Mouse (Mus musculus): ENCODE data around the gene H2-DMb1.
A peak's percentile ranks its signal among the peaks of the same experiment; 100 is the strongest.
"Not testable (repeated sequence)": the region's sequence is repeated elsewhere in the genome, so short reads cannot be mapped to it uniquely, and the experiment has no call there.

Gene H2-DMb1

GRCm38 (mm10) chr17:34123111-34123510 lies 29.8 kb upstream of the H2-DMb1 start:
- DNase-seq: no peak

GRCm38 (mm10) chr17:34123518-34123917 lies 29.4 kb upstream of the H2-DMb1 start:
- DNase-seq: no peak

DNA sequence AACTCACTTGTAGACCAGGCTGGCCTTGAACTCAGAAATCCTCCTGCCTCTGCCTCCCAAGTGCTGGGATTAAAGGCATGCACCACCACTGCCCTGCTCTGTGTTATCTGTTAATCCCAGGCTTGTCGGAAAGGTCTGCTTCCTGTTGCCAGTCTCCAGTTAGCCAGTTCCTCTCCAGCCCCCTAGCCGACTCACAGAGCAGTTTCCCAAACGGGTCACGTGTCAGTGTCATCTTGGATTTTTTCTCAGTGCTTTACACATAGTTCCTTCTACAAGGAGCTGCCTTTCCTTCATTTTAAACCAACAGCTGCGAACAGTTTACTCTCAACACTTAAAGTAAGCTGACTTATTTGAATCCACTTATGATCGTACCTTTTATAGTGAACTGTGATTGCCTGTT lies 28.2 kb upstream of the H2-DMb1 start:
- no peak for DNase-seq

- DNase-seq: no peak
Measured at GRCm38 (mm10) chr17:34126826-34127420, 25.9 kb upstream of the H2-DMb1 start.

DNA sequence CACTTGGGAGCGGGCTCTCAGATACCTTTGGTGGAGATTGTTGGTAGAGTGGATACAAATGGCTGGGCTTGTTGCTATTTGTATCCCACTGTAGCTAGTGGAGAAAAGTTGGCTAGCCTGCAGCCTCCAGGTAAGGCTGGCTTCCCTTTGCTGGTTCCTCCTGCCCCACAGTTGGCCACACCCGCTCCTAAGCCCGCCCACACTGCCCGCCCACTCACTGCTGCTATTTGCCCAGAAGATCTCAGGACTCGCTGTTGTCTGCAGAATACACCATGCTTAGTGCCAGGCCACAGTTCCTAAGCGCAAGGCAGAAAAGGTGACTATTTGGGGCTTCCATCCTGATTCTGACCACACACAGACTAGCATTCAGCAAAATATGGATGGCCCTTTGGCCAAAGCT lies 25.4 kb upstream of the H2-DMb1 start:
- DNase-seq: peak; percentile 78 to 82

GRCm38 (mm10) chr17:34128264-34128937 lies 24.5 kb upstream of the H2-DMb1 start:
- no peak for DNase-seq

- DNase-seq: peak in 1 of 2 experiments; percentile 29
Measured at GRCm38 (mm10) chr17:34128944-34129791, 23.7 kb upstream of the H2-DMb1 start.

DNA sequence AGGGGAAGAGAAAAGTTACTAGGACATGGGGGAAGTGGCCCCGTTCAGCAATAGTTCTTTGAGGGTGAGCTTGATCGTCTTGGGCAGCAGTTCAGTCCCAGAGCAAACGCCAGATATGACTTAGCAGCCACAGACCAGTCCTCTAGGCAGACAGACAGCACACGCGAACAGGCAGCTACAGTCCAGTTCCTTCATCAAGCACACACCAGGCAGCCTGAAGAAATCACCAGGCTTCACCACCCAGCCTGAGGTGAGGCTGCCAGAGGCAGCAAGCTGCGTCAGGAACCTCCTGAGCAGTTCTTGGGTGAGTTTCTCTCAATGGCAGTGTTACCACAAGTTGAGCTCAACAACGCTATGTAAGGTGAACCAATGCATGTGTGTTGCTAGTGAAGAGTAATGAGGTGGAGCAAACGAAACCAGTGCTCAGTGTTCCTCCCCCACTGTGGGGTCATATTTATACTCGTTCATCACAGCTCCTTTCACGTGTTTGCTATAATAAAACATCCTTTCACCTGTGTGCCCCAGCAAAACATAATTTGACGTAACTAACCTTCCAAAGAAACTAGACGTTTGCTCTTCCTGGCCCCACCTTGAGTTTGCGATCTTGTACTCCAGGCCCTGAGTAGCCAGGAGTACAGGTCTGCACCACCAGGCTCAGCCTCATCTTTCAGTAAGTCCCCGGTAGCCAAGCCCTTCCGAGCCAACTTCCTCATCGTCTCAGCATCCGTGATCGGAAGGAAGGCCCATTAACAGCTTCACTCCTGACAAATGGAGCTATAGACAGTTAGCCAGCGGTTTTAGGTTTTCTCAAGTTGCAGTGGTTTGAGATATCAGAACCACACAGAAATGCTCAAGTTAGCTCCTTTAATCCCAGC lies 22.6 kb upstream of the H2-DMb1 start:
- no peak for DNase-seq

- no peak for DNase-seq
Measured at GRCm38 (mm10) chr17:34131911-34132310, 21.0 kb upstream of the H2-DMb1 start.

GRCm38 (mm10) chr17:34133289-34133688 lies 19.6 kb upstream of the H2-DMb1 start:
- peak in 1 of 2 experiments; percentile 48 for DNase-seq

DNA sequence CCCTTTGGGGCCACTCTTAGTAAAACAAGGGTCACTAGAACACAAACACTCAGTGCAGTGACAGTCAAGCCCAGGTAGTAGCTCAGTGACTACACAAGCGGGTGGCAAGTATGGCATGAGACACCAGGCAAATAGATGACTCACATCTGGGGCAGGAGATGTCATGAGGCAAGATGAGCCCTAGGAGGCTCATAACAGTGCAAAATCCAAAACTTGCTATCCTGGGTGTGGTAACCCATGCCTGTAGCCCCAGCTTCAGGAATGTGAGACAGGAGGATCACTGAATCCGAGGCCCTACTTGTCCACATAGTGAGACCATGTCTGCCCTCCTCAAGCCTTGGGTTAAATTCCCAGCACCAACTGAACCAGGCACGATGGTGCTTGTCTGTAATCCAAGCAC lies 18.4 kb upstream of the H2-DMb1 start:
- DNase-seq: no peak

DNA sequence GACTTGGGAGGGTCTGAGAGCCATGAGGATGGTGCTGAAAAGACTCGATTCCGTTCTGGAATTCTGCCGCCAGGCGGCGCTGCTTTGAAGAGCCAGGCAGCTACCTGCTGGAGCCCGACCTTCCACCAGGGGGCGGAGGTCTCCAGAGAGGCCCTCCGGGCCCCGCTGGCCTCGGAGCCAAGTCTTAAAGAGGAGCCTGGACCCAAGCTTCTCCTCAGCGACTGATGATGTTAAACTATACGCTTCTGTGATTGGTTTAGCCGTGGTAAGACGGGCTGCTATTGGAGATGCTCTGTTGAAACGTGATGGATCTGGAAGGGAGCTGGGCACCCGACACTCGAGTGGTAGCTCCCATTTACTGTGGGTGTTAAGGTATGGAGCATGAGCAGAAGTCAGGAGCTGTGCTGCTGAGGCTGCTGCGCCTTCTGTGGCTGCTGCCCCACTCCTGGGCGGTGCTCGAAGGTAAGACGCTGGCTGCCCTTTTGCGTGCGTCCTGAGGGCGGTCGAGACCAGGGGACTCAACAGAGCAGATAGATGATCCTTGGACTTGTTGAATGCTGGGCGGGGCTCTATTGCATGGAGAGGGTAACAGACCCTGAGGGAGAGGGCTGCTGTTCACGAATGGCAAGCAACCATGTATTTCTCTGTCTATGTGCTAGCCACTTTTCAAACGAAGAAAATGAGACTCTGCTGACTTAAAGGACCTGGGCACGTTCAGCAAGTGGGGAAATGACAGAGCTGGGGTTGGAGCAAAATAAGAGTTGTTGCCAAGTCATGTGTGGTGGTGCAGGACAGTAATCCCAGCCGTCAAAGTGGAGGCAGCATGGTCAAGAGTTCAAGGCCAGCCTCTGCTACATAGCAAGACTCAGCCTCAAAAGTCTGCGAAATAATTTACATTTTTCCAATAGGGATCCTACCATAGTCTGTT lies 17.3 kb upstream of the H2-DMb1 start:
- DNase-seq: peak; percentile 95 to 98

DNA sequence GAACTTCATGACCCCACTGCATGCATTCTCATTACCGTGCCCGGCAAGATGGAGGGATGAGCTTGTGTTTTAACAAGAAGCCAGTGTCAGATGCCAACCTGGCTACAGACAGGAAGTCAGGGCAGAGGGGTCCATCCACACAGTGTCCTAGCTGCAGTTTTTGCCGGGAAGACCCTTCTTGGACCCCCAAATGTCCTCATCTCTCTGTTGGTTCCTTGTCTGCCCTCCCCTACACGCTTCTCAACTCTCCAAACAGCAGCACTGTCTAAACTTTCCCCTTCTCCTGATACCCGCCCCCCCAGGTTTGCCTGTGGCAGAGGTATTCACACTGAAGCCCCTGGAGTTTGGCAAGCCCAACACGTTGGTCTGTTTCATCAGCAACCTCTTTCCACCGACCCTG lies 15.3 kb upstream of the H2-DMb1 start:
- DNase-seq: no peak

GRCm38 (mm10) chr17:34138655-34139054 lies 14.2 kb upstream of the H2-DMb1 start:
- no peak for DNase-seq

DNA sequence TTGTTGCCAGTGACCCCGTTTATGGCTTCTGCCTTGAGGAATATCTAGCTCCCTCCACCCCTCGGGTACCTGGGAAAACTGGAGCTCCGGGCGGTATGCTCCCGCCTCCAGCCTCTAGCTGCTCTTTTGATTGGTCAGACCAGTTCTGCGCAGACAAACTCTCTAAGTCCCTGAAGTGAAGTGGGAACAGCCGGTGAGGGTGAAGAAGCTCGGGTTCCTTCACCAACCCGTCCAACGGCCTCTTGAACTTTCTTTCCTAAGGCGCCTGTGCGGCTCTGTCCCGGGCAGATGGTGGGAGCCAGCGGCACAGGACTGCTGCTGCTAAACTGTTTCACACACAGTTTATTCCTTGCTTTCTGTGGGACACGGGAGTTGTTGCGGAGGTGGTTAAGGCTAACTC lies 13.5 kb upstream of the H2-DMb1 start:
- DNase-seq: no peak

DNA sequence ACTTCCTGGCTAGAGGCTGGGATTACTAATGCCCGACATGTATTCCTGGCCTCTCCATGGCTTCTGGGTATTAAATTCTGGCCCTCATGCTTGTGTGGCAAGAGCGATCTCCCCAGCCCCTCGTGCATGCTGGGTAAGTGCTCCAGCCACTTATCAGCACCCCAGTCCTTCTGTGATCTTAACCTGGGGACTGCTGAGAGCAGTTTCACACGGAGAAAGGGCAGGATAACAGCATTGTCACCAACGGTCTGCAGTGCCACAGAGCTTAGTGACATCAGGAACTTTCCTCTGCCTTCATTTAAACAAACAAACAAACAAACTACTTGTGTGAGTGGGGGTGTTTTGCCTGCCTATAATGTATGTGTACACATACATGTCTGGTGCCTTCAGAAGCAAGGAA lies 12.6 kb upstream of the H2-DMb1 start:
- DNase-seq: no peak

DNA sequence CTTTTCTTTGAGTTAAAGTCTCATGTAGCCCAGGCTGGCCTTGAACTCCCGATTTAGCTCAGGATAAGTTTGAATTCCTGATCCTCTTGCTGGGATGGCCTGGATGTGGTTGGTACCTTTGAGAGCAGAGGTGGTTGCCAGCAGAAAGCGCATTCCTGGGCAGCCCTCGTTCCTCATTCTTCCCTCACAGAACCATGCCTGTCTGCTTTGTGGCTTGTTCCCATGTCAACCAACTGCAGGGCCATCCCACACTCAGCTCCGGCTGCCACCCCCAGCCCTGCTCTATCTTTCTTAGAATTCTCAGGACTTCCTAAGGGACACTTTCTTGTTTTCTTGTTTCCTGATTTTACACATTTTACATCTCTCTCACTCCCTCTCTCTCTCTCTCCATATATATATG lies 11.4 kb upstream of the H2-DMb1 start:
- DNase-seq: no peak

GRCm38 (mm10) chr17:34142456-34143010 lies 10.3 kb upstream of the H2-DMb1 start:
- no peak for DNase-seq

DNA sequence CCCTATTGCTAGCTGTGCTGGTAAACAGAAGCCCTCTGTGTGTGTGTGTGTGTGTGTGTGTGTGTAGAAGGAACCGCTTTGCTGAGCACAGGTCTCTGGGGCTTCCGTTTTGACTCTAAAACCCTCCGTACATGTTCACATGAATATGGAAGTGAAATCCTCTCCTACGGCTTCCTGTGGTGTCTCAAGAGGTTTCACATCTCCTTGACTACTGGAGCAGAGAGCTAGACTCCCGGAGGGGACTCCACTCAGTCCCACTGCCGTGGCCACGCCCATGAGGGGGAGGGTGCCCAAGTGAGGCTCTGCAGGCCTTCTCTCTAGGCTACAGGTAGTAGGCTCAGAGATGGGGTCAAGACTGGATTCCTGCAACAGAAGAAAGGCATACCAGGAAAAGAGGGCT lies 9.8 kb upstream of the H2-DMb1 start, which contains the start of gene H2-DMb2:
TSS of gene H2-DMb2 (plus strand) at position 275 of the 400 bp plus-strand sequence.
- DNase-seq: peak; percentile 92 to 94

DNA sequence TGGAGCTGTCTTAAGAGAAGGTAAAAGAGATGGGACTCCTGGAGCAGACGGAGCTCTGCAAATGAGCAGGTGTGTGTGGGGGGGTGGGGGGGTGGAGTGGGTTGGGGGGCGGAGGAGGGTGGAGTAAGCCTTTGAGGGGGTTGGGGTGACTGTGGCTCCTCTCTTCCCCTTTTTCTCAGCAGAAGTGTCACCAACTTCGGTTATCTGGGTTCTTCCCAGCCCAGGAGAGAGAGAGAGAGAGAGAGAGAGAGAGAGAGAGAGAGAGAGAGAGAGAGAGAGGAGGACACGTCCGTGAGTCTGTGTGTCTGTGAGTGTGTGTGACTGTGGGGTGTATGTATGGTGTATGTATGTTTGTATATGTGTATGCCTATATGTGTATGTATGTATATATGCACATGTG lies 9.4 kb upstream of the H2-DMb1 start:
- no peak for DNase-seq

- not testable (repeated sequence) for DNase-seq
Measured at GRCm38 (mm10) chr17:34144221-34144620, 8.7 kb upstream of the H2-DMb1 start.
